Mouse (Mus musculus): Measurements from ENCODE around the gene Ybx3. TPM values are rescaled to one million over a fixed set of nuclear protein-coding genes. Genes with fewer than 3 reads are reported as not detected.

The Ybx3 gene
- 89.4 TPM for polyA plus RNA-seq (2014; fragmentation: Illumina TruSeq; extraction: RNeasy Lipid Tissue Mini Kit (QIAGEN cat#74804); ENCODE audit: insufficient read depth, low read depth, low replicate concordance)

DNA sequence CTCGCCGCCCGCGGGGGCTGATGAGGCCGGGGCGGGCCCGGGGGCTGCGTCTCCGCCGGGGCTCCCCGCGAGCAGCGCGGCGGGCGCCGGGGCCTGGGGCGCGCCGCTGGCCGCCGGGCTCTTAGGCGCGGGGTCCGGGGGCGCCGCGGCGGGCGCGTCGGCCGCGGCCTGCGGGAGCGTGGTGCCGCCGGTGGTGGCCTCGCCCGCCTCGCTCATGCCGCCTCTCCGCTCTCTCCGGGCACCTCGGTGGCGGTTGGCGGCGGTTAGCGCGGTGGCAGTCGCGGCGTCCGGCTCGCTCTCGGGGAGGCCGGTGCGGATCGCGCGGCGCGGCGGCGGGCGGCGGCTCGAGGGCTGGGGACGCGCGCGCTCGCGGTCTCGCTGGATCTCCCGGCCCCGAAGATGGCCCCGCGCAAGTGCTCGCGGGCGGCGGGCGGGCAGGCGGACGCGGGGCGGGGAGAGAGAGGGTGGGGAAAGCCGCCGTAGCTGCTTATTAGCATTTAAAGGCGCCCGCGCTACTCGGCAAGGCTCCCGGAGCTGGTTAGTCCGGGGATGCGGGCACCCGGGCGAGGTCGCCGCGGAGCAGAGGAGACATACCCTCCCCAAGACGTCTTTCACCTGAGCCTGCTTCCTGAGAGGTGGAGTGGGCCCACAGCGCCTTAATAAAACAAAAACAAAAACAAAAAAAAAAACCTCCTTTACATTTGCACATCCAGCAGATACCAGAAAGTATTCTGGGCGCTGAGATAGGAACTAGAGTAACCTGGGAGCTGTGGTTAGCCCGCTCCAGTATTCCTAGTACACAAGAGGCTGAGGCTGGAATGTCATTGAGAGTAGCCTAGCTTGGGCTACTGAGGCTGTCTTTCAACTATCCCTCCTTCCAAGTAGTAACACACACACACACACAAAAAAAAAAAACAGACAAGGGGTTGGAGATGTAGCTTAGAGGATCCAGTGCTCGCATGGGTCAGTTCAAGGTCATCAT is at the start of gene Ybx3:
TSS of gene Ybx3 (minus strand) at position 437 of the 982 bp plus-strand sequence.

DNA sequence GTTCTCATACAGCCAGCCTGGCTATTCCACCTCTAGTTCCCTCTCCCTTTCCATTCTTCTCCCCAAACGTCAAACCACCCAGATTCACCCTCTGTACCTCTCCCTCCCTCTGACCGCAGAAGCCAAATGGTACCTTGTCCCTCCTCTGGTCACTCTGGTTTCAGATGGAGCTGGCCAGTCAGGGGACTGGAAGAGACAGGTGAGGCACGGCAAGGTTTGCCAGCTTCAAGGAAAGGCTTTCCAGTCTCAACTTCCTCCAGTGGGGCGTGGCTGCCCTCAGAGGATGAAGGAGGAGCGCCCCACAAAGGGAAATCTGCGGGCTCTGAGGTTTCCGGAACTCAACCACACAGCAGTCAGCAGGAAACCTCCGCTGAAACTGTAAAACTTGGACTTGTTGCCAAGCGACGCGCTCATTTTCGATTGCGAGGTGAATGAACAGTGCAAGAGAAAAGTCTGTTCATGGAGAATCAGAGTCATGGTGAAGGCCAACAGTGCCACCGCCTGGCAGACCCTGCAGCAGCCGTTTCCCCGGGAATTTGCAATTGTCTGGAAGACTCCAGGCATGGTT is 34.8 kb downstream of the Ybx3 start, which contains the start of gene Styk1:
TSS of gene Styk1 (minus strand) at position 246 of the 568 bp plus-strand sequence.

Other genes starting within 250 kb of the Ybx3 start
- gene Klra2, start 141.1 kb downstream of the Ybx3 start, polyA plus RNA-seq (2014; fragmentation: Illumina TruSeq; extraction: RNeasy Lipid Tissue Mini Kit (QIAGEN cat#74804); ENCODE audit: insufficient read depth, low read depth, low replicate concordance): 7.7 TPM
- 13.6 TPM for gene Magohb, start 95.2 kb downstream of the Ybx3 start, polyA plus RNA-seq (2014; fragmentation: Illumina TruSeq; extraction: RNeasy Lipid Tissue Mini Kit (QIAGEN cat#74804); ENCODE audit: insufficient read depth, low read depth, low replicate concordance)
- 0.49 TPM for gene Styk1, start 34.9 kb downstream of the Ybx3 start, polyA plus RNA-seq (2014; fragmentation: Illumina TruSeq; extraction: RNeasy Lipid Tissue Mini Kit (QIAGEN cat#74804); ENCODE audit: insufficient read depth, low read depth, low replicate concordance)
- gene 5430401F13Rik, start 97.9 kb upstream of the Ybx3 start, polyA plus RNA-seq (2014; fragmentation: Illumina TruSeq; extraction: RNeasy Lipid Tissue Mini Kit (QIAGEN cat#74804); ENCODE audit: insufficient read depth, low read depth, low replicate concordance): not detected
- not detected for gene Gm6619, start 97.9 kb upstream of the Ybx3 start, polyA plus RNA-seq (2014; fragmentation: Illumina TruSeq; extraction: RNeasy Lipid Tissue Mini Kit (QIAGEN cat#74804); ENCODE audit: insufficient read depth, low read depth, low replicate concordance)
- gene Tas2r130, start 242.4 kb upstream of the Ybx3 start, polyA plus RNA-seq (2014; fragmentation: Illumina TruSeq; extraction: RNeasy Lipid Tissue Mini Kit (QIAGEN cat#74804); ENCODE audit: insufficient read depth, low read depth, low replicate concordance): not detected

Measured in lung, adult 10 weeks (tissue).